In genomic region chr13:5865098-5865415, GRCm38 (mm10) we compare ENCODE assay signal across 9 mouse cellular contexts. TPM values are rescaled to one million over a fixed set of nuclear protein-coding genes. Genes with fewer than 3 reads are reported as not detected.
DNase-seq lines count a peak whose midpoint lies in the region; ATAC-seq lines count a peak whose summit lies in the region.
"Had no signal": no experiment of that assay in that cellular context is flagged by ENCODE, and none has a peak within 500 bp of the region (broad histone marks: within the 10 kb centered on the region; RNA-seq: fewer than 3 reads in every experiment).

No protein-coding gene starts in this region.

- H3K36me3 ChIP-seq in lung, embryonic 15.5 days = peaks cover 41% of the 10 kb centered on the region
- H3K36me3 ChIP-seq in hindbrain, embryonic 14.5 days (replicated peaks; ENCODE audit: control insufficient read depth, insufficient read depth) = peaks cover 46% of the 10 kb centered on the region

- ATAC-seq in CD4-positive, CD25-positive, alpha-beta regulatory T cell, adult 4 months = no peak
- ATAC-seq in lung, embryonic 15.5 days (ENCODE audit: borderline replicate concordance, extremely low read depth, low FRiP score, low TSS enrichment) = no peak
- no peak for ATAC-seq in hindbrain, embryonic 14.5 days (ENCODE audit: low FRiP score)
- no peak for ATAC-seq in monocyte, adult 5-6 weeks (replicated peaks; ENCODE audit: insufficient number of reproducible peaks, low FRiP score, low TSS enrichment, poor library complexity, severe bottlenecking)
- ATAC-seq in megakaryocyte progenitor cell, adult 5-6 weeks (replicated peaks; ENCODE audit: poor library complexity) = no peak

- peaks cover 33% of the 10 kb centered on the region for H3K4me1 ChIP-seq in lung, embryonic 15.5 days
- H3K4me1 ChIP-seq in hindbrain, embryonic 14.5 days (replicated peaks; ENCODE audit: control insufficient read depth, insufficient read depth, low read length) = peaks cover 26% of the 10 kb centered on the region

- H3K4me3 ChIP-seq in lung, embryonic 15.5 days = peak overlapping the region; percentile 73; the same call in 1 of the 2 replicates
- H3K4me3 ChIP-seq in hindbrain, embryonic 14.5 days (replicated peaks; ENCODE audit: low read length) = peak overlapping the region; percentile 69

- peak overlapping the region; percentile 63; the same call in 1 of the 2 replicates for H3K4me2 ChIP-seq in lung, embryonic 15.5 days
- peak overlapping the region; percentile 76 for H3K4me2 ChIP-seq in hindbrain, embryonic 14.5 days (replicated peaks)

- H3K27ac ChIP-seq in lung, embryonic 15.5 days = no peak overlapping the region
- H3K27ac ChIP-seq in hindbrain, embryonic 14.5 days = no peak overlapping the region
- H3K27ac ChIP-seq: embryonic facial prominence, embryonic 13.5 days had no signal

- DNase-seq in CD4-positive, CD25-positive, alpha-beta regulatory T cell, adult 2 months (ENCODE audit: low read depth, low spot score) = peak; percentile 36
- DNase-seq in lung, postnatal 4 days = no peak
- DNase-seq in hindbrain, embryonic 14.5 days (ENCODE audit: low spot score) = no peak
- peak; percentile 40 for DNase-seq in naive thymus-derived CD4-positive, alpha-beta T cell, adult 2 months (ENCODE audit: low read depth)

- H3K27me3 ChIP-seq in lung, embryonic 15.5 days = no peaks in the 10 kb centered on the region
- H3K27me3 ChIP-seq in hindbrain, embryonic 14.5 days (ENCODE audit: control insufficient read depth, insufficient read depth, low read length) = no peaks in the 10 kb centered on the region
- H3K27me3 ChIP-seq: embryonic facial prominence, embryonic 13.5 days had no signal

- H3K9me3 ChIP-seq in lung, embryonic 15.5 days = no peaks in the 10 kb centered on the region
- no peaks in the 10 kb centered on the region for H3K9me3 ChIP-seq in hindbrain, embryonic 14.5 days (ENCODE audit: control insufficient read depth, low read length)
- H3K9me3 ChIP-seq: embryonic facial prominence, embryonic 13.5 days had no signal

- 88% methylated on average over 9 of the region's 9 CpGs for WGBS in lung, embryonic 15.5 days
- 88% methylated on average over 9 of the region's 9 CpGs for WGBS in hindbrain, embryonic 14.5 days

- no peak overlapping the region for H3K9ac ChIP-seq in lung, embryonic 15.5 days
- no peak overlapping the region for H3K9ac ChIP-seq in hindbrain, embryonic 14.5 days
- H3K9ac ChIP-seq: embryonic facial prominence, embryonic 13.5 days had no signal

RNA-seq across cellular contexts. Expression of gene Klf6, which starts 3.8 kb away (rescaled TPM):
- polyA plus RNA-seq in CD4-positive, CD25-positive, alpha-beta regulatory T cell, adult 4 months (2017; shearing (Covaris generic)) = 100 to 1,000 TPM; 158 to 263 TPM
- polyA plus RNA-seq in lung, embryonic 15.5 days (2015; fragmentation: Nextera tagmentation; extraction: Ambion mirVana) = 76.4 and 82.9 TPM in 2 replicates
- polyA plus RNA-seq in hindbrain, embryonic 14.5 days (2014; fragmentation: Nextera tagmentation; extraction: Ambion mirVana) = 77.8 and 86.1 TPM in 2 replicates
- 457 to 663 TPM (median 525 TPM) in 3 replicates for total RNA-seq in monocyte, adult 5-6 weeks (2017)
- total RNA-seq in megakaryocyte progenitor cell, adult 5-6 weeks (2015) = 30.6 and 65.4 TPM in 2 replicates
- 39.1 and 62.3 TPM in 2 replicates for total RNA-seq in megakaryocyte progenitor cell, adult 5-6 weeks (2017)

Comparison
In these comparisons a context has a peak if more than half of its experiments do, and no peak if none do; other contexts are left out.
1. DNase-seq: peak in CD4-positive, CD25-positive, alpha-beta regulatory T cell, adult 2 months (single experiment) and naive thymus-derived CD4-positive, alpha-beta T cell, adult 2 months (single experiment); none in lung, postnatal 4 days (0 of 2) and hindbrain, embryonic 14.5 days (single experiment).